Mouse (Mus musculus) heart, embryonic 15.5 days (tissue): ENCODE measurements around the gene Ccdc171. TPM values are rescaled to one million over a fixed set of nuclear protein-coding genes. Genes with fewer than 3 reads are reported as not detected.
"Not testable (repeated sequence)": the region's sequence is repeated elsewhere in the genome, so short reads cannot be mapped to it uniquely, and the experiment has no call there.

Experiments used
- ATAC-seq: fragments of 200-750 bp; cut with Nextera tagmentation; replicated peaks from 2 replicates; pipeline ENCODE4 v1.8.0; 2017; ENCODE audit warnings: low read depth, moderate TSS enrichment; ENCODE audit not compliant: insufficient number of reproducible peaks, insufficient read depth, low FRiP score
- H3K27ac ChIP-seq: fragments of 300-500 bp; sonication (generic); 2 replicates; pipeline ENCODE4 v1.5.1; 2015; ENCODE audit warnings: mild to moderate bottlenecking, inconsistent platforms
- H3K27me3 ChIP-seq: fragments of 300-500 bp; sonication (generic); 2 replicates; pipeline ENCODE4 v1.6.1; 2015; ENCODE audit warnings: inconsistent platforms
- H3K36me3 ChIP-seq: fragments of 300-500 bp; sonication (generic); 2 replicates; pipeline ENCODE4 v1.6.1; 2015; ENCODE audit warnings: mild to moderate bottlenecking, inconsistent platforms
- H3K4me1 ChIP-seq: fragments of 300-500 bp; sonication (generic); replicated peaks from 2 replicates; pipeline ENCODE4 v1.6.1; 2015; ENCODE audit warnings: inconsistent platforms
- H3K4me2 ChIP-seq: fragments of 300-500 bp; sonication (generic); 2 replicates; pipeline ENCODE4 v1.6.1; 2015; ENCODE audit warnings: inconsistent platforms, mild to moderate bottlenecking, moderate library complexity
- H3K4me3 ChIP-seq: fragments of 300-500 bp; sonication (generic); 2 replicates; pipeline ENCODE4 v1.5.1; 2015; ENCODE audit warnings: mild to moderate bottlenecking, inconsistent platforms
- H3K9ac ChIP-seq: fragments of 300-500 bp; sonication (generic); 2 replicates; pipeline ENCODE4 v1.6.1; 2015; ENCODE audit warnings: mild to moderate bottlenecking, inconsistent platforms
- H3K9me3 ChIP-seq: fragments of 300-500 bp; sonication (generic); replicated peaks from 2 replicates; pipeline ENCODE4 v1.6.1; 2016; ENCODE audit warnings: inconsistent platforms
- WGBS: fragments of 180-500 bp; shearing (Covaris S2); methylation state at CpG from one replicate; pipeline ENCODE4 v1.1.7; 2015; ENCODE audit warnings: mixed read lengths; 5-methylcytosine and 5-hydroxymethylcytosine counted together
- polyA plus RNA-seq: library from polyadenylated mRNA; unstranded; fragments of >200 nt; fragmentation: Nextera tagmentation; extraction: Ambion mirVana; gene quantifications from 2 replicates; pipeline ENCODE4 v1.2.1, GENCODE M21; 2015

Gene Ccdc171
- polyA plus RNA-seq = 3.3 and 3.6 TPM in 2 replicates

DNA sequence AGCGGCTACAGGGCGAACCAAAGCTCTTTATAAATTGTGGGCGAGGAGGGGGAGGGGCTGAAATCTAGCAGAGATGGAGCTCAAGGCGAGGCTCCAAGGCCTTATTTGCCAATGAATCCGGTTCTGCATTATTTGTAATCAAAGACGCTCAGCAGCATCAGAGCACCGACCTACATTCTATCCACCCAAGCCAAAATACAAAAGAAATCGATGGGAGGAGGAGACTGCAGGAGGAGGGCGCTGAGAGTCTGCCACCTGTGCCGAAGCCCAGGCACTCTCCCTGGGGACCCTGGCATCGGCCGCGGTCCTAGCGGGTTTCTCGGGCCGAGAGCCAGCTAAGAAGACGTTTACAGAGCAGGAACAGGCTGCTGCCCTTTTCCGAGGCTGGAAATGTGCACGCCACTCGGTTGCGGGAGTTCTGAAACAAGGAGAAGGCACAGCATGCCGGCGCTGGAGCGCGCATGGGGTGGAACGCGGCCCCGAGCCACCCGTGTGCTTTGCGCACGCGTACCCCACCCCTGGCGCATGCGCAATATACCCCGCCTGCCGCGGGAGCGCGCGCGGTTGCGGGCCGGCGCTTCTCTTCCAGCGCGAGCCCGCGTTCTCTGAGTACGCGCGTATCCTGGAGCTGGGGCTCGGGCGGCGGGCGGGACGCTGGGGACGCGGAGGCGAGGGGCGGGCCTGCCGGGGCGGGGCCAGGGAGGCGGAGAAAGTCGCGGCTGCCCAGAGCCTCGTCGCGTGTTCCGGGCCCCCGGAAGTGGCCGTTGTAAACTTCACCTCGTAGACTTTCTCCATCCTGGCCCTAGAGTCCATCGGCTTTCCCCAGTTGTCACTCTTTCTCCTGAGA, at the start of gene Ccdc171:
Gene Ccdc171 (plus strand): TSS at position 703 of the 847 bp plus-strand sequence.
- Histone ChIP-seq H3K9me3 (0 out of 2 replicates have a peak, but pooled peaks cover 3% of the 10 kb centered on the region), H3K4me1 (peaks cover 8% of the 10 kb centered on the region; the same call in 1 of the 2 replicates), H3K4me3 (peak within 1 kb of the TSS; percentile 87), H3K9ac (peak within 1 kb of the TSS; percentile 83), H3K36me3 (no peaks in the 10 kb centered on the region), H3K27ac (peak within 1 kb of the TSS; percentile 92), H3K4me2 (peak within 1 kb of the TSS; percentile 96), H3K27me3 (no peaks in the 10 kb centered on the region)
- ATAC-seq = peak; percentile 96
- under 1% methylated on average over 66 of the region's 73 CpGs for WGBS

DNA sequence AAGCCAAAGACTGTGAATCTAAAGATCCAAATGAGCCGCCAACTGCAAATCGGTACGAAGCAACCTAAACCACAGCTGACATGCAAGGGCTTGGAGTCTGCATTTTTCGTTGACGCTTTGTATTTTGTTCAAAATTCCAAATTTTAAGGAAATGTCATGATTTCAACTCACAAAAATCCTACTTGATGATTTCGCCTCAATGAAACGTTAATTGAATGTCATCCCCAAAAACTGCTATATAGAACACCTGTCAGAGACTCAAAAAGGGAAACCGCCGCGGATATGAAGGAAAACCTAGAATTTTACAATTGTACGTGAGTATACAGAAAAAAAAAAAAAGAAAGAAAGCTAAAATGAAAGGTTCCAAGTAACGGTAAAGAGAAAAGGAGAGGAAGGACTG, 40.1 kb upstream of the Ccdc171 start:
- H3K9me3 ChIP-seq = no peaks in the 10 kb centered on the region
- H3K4me1 ChIP-seq = peaks cover 7% of the 10 kb centered on the region
- H3K9ac ChIP-seq = peak overlapping the region; percentile 73
- no peaks in the 10 kb centered on the region for H3K27me3 ChIP-seq
- WGBS = 27% methylated on average over 12 of the region's 12 CpGs
- no peak for ATAC-seq
- H3K36me3 ChIP-seq = peaks cover 11% of the 10 kb centered on the region
- peak overlapping the region; percentile 94 for H3K4me3 ChIP-seq
- H3K4me2 ChIP-seq = peak overlapping the region; percentile 89
- H3K27ac ChIP-seq = peak overlapping the region; percentile 98

DNA sequence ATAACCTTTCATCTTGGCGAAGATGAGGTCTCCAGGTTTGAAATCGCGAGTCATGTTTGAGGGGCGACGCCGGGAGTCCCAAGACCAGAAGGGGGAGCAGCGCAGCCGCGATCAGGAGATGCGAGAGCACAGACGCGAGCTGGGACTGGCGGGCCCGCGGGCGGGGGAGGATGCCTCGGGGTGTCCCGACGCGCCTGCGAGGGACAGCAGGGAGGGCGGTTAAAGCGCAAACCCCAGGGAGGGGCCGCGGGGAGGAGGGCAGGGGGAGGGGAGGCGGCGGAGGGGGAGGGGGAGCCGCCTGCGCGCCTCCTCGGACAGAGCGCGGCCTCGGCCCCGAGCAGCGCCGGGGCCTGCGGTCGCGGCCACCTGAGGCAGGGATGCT, 39.6 kb upstream of the Ccdc171 start:
- peak overlapping the region; percentile 98 for H3K27ac ChIP-seq
- H3K27me3 ChIP-seq = no peaks in the 10 kb centered on the region
- H3K4me1 ChIP-seq = peaks cover 7% of the 10 kb centered on the region
- H3K4me3 ChIP-seq = peak overlapping the region; percentile 94
- peak overlapping the region; percentile 73 for H3K9ac ChIP-seq
- H3K36me3 ChIP-seq = peaks cover 11% of the 10 kb centered on the region; the same call in 1 of the 2 replicates
- peak; percentile 87 for ATAC-seq
- H3K4me2 ChIP-seq = peak overlapping the region; percentile 89
- WGBS = 3% methylated on average over 32 of the region's 40 CpGs
- no peaks in the 10 kb centered on the region for H3K9me3 ChIP-seq

DNA sequence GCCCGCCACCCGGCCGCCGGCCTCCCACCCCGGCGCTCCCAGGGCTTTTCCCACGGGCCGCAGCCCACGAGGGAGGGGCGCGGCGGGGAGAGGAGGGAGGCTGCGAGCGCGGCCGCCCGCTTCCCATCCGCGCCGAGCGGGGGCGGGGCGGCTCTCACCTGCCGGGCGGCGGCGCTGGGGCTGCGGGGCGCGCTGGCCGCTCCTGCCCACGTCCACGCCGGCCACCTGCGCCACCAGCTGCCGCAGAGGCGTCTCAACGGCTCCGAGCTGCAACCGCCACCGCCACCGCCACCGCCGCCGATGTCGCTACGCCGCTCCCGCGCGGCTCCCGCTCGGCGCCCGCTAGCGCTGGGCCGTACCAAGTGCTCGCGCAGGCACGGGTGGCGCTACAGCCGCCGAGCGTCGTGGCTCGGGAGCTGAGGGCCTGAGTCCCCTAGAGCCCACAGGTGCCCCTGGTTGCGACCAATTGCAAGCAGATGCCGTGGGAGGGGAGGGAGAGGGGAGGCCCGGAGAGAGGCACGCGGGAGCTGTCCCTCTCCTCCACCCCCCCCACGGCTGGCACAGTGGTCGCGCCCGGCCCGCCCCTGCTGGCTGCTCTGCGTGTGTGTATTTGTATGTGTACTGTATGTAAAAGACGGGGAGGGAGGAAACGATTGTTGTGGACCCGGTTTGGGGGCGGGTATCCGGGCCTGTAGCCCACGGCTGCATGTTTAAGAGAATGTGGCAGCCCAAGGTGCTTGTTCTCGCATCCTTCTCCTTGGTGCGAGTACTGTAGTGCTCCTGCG, 39.0 kb upstream of the Ccdc171 start, which contains the start of gene Psip1:
Gene Psip1 (minus strand): TSS at position 343 of the 785 bp plus-strand sequence.
- Histone ChIP-seq H3K4me3 (peak within 1 kb of the TSS; percentile 94), H3K4me2 (peak within 1 kb of the TSS; percentile 89), H3K4me1 (peaks cover 7% of the 10 kb centered on the region), H3K9me3 (no peaks in the 10 kb centered on the region), H3K9ac (peak within 1 kb of the TSS; percentile 73), H3K36me3 (peaks cover 6% of the 10 kb centered on the region; the same call in 1 of the 2 replicates), H3K27me3 (no peaks in the 10 kb centered on the region), H3K27ac (peak within 1 kb of the TSS; percentile 98)
- under 1% methylated on average over 74 of the region's 86 CpGs for WGBS
- peak; percentile 86 for ATAC-seq

DNA sequence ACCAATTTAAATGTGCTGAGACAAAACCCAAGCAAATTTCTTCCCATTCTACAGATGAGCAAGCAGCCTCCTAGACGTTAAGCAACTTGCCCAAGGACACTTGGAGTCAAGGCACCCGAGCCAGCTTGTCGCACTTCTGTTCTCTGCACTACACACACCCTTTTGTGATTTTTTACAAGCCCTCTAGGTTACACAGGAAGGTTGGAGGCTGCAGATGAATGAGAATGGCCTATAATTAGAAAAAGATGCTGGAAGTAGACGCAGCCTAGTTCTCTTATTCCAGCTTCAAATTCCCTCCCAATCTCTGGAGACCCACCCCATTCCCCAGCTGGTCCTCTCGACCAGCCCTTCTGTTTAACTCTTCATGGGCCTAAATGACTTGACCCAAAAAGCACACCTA, 36.2 kb upstream of the Ccdc171 start:
- no peak for ATAC-seq
- peaks cover 7% of the 10 kb centered on the region for H3K4me1 ChIP-seq

DNA sequence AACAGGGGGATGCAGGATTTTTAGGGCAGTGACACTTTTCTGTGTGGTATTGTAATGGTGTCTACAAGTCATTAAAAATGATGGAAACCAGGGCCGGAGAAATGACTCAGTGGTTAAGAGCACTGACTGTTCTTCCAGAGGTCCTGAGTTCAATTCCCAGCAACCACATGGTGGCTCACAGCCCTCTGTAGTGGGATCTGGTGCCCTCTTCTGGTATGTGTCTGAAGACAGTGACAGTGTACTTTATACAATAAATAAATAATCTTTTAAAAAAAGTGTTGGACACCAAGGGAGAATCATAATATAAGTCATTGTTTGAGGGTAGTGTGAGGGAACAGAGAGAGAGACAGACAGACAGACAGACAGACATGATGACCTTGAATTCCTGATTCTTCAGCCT, 32.2 kb upstream of the Ccdc171 start:
- no peaks in the 10 kb centered on the region for H3K9me3 ChIP-seq
- no peak overlapping the region for H3K4me2 ChIP-seq
- H3K27me3 ChIP-seq = no peaks in the 10 kb centered on the region
- no peaks in the 10 kb centered on the region for H3K36me3 ChIP-seq
- 94% methylated on average over 1 of the region's 1 CpGs for WGBS
- H3K4me1 ChIP-seq = no peaks in the 10 kb centered on the region
- H3K27ac ChIP-seq = no peak overlapping the region
- H3K4me3 ChIP-seq = no peak overlapping the region
- no peak overlapping the region for H3K9ac ChIP-seq
- no peak for ATAC-seq

More for the DNA sequence above, 36.2 kb upstream of the Ccdc171 start:
- 25% methylated on average over 5 of the region's 5 CpGs for WGBS
- H3K27me3 ChIP-seq = no peaks in the 10 kb centered on the region
- H3K4me2 ChIP-seq = no peak overlapping the region
- H3K36me3 ChIP-seq = no peaks in the 10 kb centered on the region
- no peaks in the 10 kb centered on the region for H3K9me3 ChIP-seq
- no peak overlapping the region for H3K9ac ChIP-seq
- H3K27ac ChIP-seq = no peak overlapping the region
- no peak overlapping the region for H3K4me3 ChIP-seq

DNA sequence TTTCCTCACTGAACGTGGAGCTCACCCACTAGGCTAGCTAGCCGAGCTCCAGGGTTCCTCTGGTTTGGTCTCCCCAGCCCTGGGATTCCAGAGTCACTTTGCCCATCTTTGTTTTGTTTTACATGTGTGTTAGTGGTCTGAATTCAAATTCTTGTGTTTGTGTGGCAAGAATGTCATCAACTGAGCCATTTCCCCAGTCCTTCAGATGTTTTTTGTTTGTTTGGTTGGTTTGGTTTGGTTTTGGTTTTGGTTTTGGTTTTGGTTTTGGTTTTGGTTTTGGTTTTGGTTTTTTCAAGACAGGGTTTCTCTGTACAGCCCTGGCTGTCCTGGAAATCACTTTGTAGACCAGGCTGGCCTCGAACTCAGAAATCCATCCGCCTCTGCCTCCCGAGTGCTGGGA, 28.3 kb upstream of the Ccdc171 start:
- not testable (repeated sequence) for ATAC-seq
- 86% methylated on average over 5 of the region's 5 CpGs for WGBS

DNA sequence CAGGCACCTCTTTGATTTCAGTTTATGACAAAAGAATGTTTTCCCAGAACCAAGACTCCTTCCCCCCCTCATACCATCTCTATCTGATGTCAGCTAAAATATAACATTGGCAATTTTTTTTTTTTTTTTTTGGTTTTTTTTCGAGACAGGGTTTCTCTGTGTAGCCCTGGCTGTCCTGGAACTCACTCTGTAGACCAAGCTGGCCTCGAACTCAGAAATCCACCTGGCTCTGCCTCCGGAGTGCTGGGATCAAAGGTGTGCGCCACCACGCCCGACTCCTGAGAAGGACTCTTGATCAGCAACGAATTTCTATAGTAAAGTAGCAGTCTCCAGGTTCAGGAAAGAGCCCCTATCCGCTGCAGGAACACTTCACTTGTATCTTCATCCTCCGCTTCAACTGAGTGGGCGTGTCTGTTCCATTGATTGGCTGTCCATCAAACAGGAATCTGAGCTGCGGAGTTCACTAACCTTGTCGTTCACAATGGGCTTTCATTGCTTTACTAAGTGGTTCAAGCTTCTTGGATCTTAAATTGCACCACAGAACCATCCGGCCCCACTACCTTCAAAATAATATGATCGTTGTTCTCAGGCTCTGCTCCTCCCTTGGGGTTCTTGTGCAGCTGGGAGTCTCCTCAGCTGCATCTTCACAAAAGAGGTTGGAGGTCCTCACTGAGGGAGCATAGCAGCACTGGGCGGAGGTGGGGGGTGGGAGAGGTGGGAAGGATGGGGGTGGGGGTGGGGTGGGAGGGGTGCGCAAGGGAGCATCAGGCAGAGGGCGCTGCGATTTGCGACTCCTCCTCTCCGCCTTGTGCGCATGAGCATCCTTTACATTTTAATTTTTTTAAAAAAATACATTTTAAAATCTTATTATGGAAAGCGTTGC, 24.9 kb upstream of the Ccdc171 start:
- no peak for ATAC-seq
- WGBS = 15% methylated on average over 22 of the region's 22 CpGs
- H3K9ac ChIP-seq = no peak overlapping the region

More for the DNA sequence above, 28.3 kb upstream of the Ccdc171 start:
- H3K27ac ChIP-seq, H3K36me3 ChIP-seq, H3K4me1 ChIP-seq, H3K9me3 ChIP-seq, H3K9ac ChIP-seq, H3K4me2 ChIP-seq, H3K27me3 ChIP-seq, H3K4me3 ChIP-seq: not testable (repeated sequence)

DNA sequence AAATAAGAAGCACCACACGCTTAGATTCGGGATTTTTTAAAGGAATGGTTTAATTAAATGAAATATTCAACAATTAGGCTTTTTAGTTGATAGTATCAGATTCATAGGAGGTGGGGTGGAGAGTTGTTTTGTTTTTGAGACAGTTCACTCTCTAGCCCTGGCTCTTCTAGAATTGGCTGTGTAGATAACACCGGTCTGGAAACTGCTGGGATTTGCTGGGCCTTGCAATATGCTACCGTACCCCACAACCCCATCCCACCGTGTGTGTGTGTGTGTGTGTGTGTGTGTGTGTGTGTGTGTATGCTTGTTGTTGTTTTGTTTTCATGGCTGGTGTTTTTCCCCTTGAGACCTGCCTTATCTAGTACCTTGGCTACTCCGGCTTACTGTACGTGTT, 24.3 kb upstream of the Ccdc171 start:
- Histone ChIP-seq H3K27ac (no peak overlapping the region), H3K4me1 (peaks cover 3% of the 10 kb centered on the region; the same call in 1 of the 2 replicates), H3K9me3 (no peaks in the 10 kb centered on the region), H3K9ac (no peak overlapping the region), H3K27me3 (no peaks in the 10 kb centered on the region), H3K36me3 (no peaks in the 10 kb centered on the region), H3K4me3 (no peak overlapping the region), H3K4me2 (peak overlapping the region; percentile 60)
- 36% methylated on average over 7 of the region's 7 CpGs for WGBS
- no peak for ATAC-seq

More for the DNA sequence above, 24.9 kb upstream of the Ccdc171 start:
- H3K4me1 ChIP-seq = peaks cover 3% of the 10 kb centered on the region; the same call in 1 of the 2 replicates
- peak overlapping the region; percentile 60 for H3K4me2 ChIP-seq
- peak overlapping the region; percentile 30 for H3K4me3 ChIP-seq
- no peaks in the 10 kb centered on the region for H3K27me3 ChIP-seq
- H3K9me3 ChIP-seq = no peaks in the 10 kb centered on the region
- H3K27ac ChIP-seq = no peak overlapping the region
- no peaks in the 10 kb centered on the region for H3K36me3 ChIP-seq

DNA sequence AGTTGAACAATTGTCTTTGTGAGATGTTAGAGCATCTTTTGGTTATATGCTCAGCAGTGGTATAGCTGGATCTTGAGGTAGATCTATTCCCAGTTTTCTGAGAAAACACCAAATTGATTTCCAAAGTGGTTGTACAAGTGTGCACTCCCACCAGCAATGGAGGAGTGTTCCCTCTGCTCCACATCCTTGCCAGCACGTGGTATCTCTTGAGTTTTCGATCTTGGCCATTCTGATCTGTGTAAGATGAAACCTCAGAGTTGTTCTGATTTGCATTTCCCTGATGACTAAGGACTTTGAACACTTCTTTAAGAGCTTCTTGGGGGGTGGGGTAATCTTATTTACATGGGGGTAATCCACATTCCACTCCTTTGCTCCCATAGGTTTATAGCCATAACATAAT, 15.7 kb upstream of the Ccdc171 start:
- ATAC-seq = no peak
- 38% methylated on average over 2 of the region's 2 CpGs for WGBS

More for the DNA sequence above, 15.7 kb upstream of the Ccdc171 start:
- no peaks in the 10 kb centered on the region for H3K27me3 ChIP-seq
- H3K9me3 ChIP-seq = no peaks in the 10 kb centered on the region
- H3K9ac ChIP-seq = no peak overlapping the region
- H3K4me3 ChIP-seq = no peak overlapping the region
- H3K36me3 ChIP-seq = no peaks in the 10 kb centered on the region
- H3K27ac ChIP-seq = no peak overlapping the region
- H3K4me1 ChIP-seq = no peaks in the 10 kb centered on the region
- no peak overlapping the region for H3K4me2 ChIP-seq
